Mouse (Mus musculus): ENCODE results near the gene Rpl22.

DNA sequence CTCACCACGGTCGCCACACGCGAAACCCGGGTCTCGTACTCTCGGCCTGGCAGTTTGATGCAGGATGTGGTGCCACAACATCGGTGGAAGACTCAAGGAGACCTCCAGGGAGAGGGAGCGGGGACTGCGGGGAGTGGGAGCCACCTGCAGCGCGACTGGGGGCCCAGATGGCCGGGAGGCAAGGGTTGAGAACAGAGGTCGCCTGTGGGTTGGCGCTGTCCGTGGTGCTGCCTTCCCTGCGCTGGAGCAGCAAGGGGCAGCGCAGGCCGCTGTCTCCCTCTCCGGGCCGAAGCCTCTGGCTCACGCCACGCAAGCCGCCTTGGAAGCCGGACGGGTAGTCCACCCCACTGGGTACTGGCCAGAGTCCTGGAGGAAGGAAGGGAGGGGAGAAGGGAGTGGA, 38.7 kb upstream of the Rpl22 start:
- TF ChIP-seq CTCF (IDR thresholded peaks at IDR 0.05; ENCODE audit: extremely low read depth, insufficient read length, insufficient replicate concordance, low read depth, low read length) (no peak), POLR2A (IDR thresholded peaks at IDR 0.05; ENCODE audit: low read depth, low read length) (no peak)

All from small intestine, adult 2 months (tissue).